Mouse (Mus musculus) liver, postnatal 0 days (tissue): ENCODE measurements around the gene Acaca. TPM values are rescaled to one million over a fixed set of nuclear protein-coding genes. Genes with fewer than 3 reads are reported as not detected.

Experiments
- ATAC-seq: fragments of 200-750 bp; cut with Nextera tagmentation; 2 replicates; pipeline ENCODE4 v1.8.0; 2017; ENCODE audit warnings: mild to moderate bottlenecking, moderate library complexity
- DNase-seq: peaks from one replicate; pipeline ENCODE4 v3.0.0-alpha.2; 2016
- H3K27ac ChIP-seq: fragments of 300-500 bp; sonication (generic); 2 replicates; pipeline ENCODE4 v1.5.1; 2014; ENCODE audit warnings: antibody characterized with exemption, moderate library complexity, mild to moderate bottlenecking, low read depth
- H3K27me3 ChIP-seq: fragments of 300-500 bp; sonication (generic); 2 replicates; pipeline ENCODE4 v1.6.1; 2014; ENCODE audit warnings: low read length, control low read depth, mixed read lengths; ENCODE audit not compliant: insufficient read depth
- H3K36me3 ChIP-seq: fragments of 300-500 bp; sonication (generic); replicated peaks from 2 replicates; pipeline ENCODE4 v1.6.1; 2014; ENCODE audit warnings: mild to moderate bottlenecking, control low read depth, low read length, moderate library complexity, mixed read lengths; ENCODE audit not compliant: insufficient read depth
- H3K4me1 ChIP-seq: fragments of 300-500 bp; sonication (generic); 2 replicates; pipeline ENCODE4 v1.6.1; 2014; ENCODE audit warnings: antibody characterized with exemption, mild to moderate bottlenecking, control low read depth; ENCODE audit not compliant: insufficient read depth
- H3K4me2 ChIP-seq: fragments of 300-500 bp; sonication (generic); 2 replicates; pipeline ENCODE4 v1.6.1; 2014; ENCODE audit warnings: low read depth, mild to moderate bottlenecking, low read length, moderate library complexity, mixed read lengths
- H3K4me3 ChIP-seq: fragments of 300-500 bp; sonication (generic); 2 replicates; pipeline ENCODE4 v1.5.1; 2014; ENCODE audit warnings: low read depth, low read length
- H3K9ac ChIP-seq: fragments of 300-500 bp; sonication (generic); replicated peaks from 2 replicates; pipeline ENCODE4 v1.6.1; 2014; ENCODE audit warnings: mild to moderate bottlenecking, moderate library complexity
- H3K9me3 ChIP-seq: fragments of 300-500 bp; sonication (generic); 2 replicates; pipeline ENCODE4 v1.6.1; 2016; ENCODE audit warnings: mild to moderate bottlenecking, control low read depth, low read length, mixed read lengths
- CTCF ChIP-seq: sonication (generic); IDR thresholded peaks from 2 replicates; pipeline ENCODE4 v1.5.1; 2016; ENCODE audit warnings: antibody characterized with exemption, low read depth
- EP300 ChIP-seq: IDR thresholded peaks from 2 replicates; pipeline ENCODE4 v1.6.1; 2016; ENCODE audit warnings: antibody characterized with exemption, low read depth, mild to moderate bottlenecking
- WGBS: fragments of 180-500 bp; shearing (Covaris S2); extraction: QIAGEN DNeasy Blood & Tissue Kit; methylation state at CpG from one replicate; pipeline ENCODE4 v1.1.7; 2014; ENCODE audit not compliant: insufficient replicate concordance; 5-methylcytosine and 5-hydroxymethylcytosine counted together
- polyA plus RNA-seq: library from polyadenylated mRNA; unstranded; fragments of >200 nt; fragmentation: Nextera tagmentation; extraction: Ambion mirVana; gene quantifications from 2 replicates; pipeline ENCODE4 v1.2.1, GENCODE M21; 2015

Gene Acaca
- polyA plus RNA-seq, 1 experiment from 2014 or later: 2.0 TPM

DNA sequence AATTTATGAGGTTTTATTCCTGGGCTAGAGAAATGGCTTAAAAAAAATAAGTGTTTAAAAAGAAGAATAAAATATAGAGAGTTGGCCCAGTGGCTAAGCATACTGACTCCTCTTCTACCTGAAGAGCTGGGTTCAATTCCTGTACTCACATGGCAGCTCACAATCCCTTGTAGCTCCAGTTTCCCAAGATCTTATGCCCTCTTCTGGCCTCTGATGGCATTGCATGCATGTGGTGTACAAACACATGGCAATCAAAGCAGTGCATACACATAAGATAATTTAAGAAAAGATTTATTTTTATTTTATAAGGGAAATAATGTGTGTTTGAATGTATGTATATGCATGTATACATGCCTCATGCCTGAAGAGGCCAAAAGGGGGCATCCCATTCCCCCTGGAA lies 138.6 kb downstream of the Acaca start:
- no peak for TF ChIP-seq EP300
- peak; percentile 63 for TF ChIP-seq CTCF
- Histone ChIP-seq H3K4me2 (no peak overlapping the region), H3K4me1 (no peaks in the 10 kb centered on the region), H3K9me3 (no peaks in the 10 kb centered on the region), H3K9ac (no peak overlapping the region), H3K36me3 (peaks cover 44% of the 10 kb centered on the region), H3K4me3 (no peak overlapping the region), H3K27ac (no peak overlapping the region), H3K27me3 (no peaks in the 10 kb centered on the region)
- DNase-seq (peak; percentile 23), ATAC-seq (no peak)

GRCm38 (mm10) chr11:84270511-84270910 lies 141.0 kb downstream of the Acaca start:
- ATAC-seq (no peak), DNase-seq (no peak)
- Histone ChIP-seq H3K4me1 (no peaks in the 10 kb centered on the region), H3K27ac (no peak overlapping the region), H3K36me3 (peaks cover 34% of the 10 kb centered on the region), H3K4me2 (no peak overlapping the region), H3K27me3 (no peaks in the 10 kb centered on the region), H3K4me3 (no peak overlapping the region), H3K9ac (no peak overlapping the region), H3K9me3 (no peaks in the 10 kb centered on the region)
- WGBS: 88% methylated on average over 3 of the region's 3 CpGs
- TF ChIP-seq CTCF: no peak
- TF ChIP-seq EP300: no peak

DNA sequence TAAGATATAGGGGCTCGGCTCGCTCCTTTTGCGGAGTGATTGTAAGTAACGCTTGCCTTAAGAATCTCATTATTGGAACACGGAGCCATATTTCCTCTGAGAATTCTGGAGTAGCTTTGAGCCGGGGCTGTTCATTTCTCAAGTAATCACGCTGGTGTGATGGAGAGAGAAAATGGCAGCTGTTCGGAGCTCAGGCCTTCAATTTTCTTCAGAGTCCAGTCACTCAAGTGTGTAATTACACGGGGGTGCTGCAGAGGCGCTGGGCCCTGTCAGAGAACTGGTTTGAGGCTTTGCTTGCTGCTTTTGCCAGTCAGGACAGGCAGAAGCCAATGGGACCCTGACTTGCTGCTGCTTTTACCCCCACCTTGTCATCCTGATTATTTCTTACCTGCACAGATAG lies 142.5 kb downstream of the Acaca start:
- no peak for DNase-seq
- ATAC-seq: no peak

DNA sequence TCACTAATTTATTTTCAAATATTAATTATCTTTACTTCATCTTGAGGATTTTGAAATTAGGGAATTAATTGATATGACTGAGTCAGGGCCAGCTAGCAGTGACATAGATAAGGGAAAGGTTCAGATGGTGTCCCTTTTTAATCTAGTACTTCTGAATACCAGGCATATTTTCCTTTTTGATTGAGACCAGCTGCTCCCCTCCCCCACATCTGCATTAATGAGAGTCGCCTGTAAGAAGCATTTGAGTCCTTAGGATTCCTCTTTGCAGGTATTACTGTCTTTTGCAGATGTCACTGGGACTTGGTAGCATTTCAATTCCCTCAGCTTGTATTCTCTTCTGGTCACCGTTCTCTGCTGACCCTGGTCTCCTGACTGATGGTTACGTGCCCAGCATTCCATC lies 143.1 kb downstream of the Acaca start:
- WGBS: 74% methylated on average over 3 of the region's 3 CpGs
- no peaks in the 10 kb centered on the region for H3K4me1 ChIP-seq
- no peaks in the 10 kb centered on the region for H3K9me3 ChIP-seq
- no peak overlapping the region for H3K4me3 ChIP-seq
- ATAC-seq: no peak
- peaks cover 26% of the 10 kb centered on the region for H3K36me3 ChIP-seq
- no peak overlapping the region for H3K4me2 ChIP-seq
- no peak for DNase-seq
- H3K27ac ChIP-seq: no peak overlapping the region
- no peaks in the 10 kb centered on the region for H3K27me3 ChIP-seq
- H3K9ac ChIP-seq: no peak overlapping the region
- no peak for TF ChIP-seq CTCF

More for the DNA sequence above, 142.5 kb downstream of the Acaca start:
- Histone ChIP-seq H3K4me2 (no peak overlapping the region), H3K4me3 (no peak overlapping the region), H3K9me3 (no peaks in the 10 kb centered on the region), H3K27me3 (no peaks in the 10 kb centered on the region), H3K4me1 (no peaks in the 10 kb centered on the region), H3K9ac (no peak overlapping the region), H3K36me3 (peaks cover 26% of the 10 kb centered on the region), H3K27ac (no peak overlapping the region)
- 90% methylated on average over 10 of the region's 10 CpGs for WGBS
- TF ChIP-seq EP300 (no peak), CTCF (no peak)

DNA sequence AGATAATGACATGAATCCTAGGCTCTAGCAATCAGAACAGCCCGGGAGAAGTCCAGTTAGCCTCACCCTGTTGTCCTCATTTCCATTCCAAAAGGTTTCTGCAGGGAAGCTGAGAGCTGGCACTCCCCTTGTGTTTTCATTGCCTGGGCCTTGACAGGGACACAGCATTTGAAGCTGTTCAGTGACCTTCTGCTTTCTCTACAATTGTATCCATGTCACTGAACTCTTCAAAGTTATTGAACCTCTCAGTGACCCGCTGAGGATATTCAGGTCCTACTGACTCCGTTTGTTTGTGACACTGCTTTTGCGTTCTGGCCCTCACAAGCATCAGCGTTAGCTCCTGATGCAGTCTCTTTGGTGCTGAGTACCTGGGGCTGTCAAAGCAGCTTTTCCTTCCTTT lies 147.5 kb downstream of the Acaca start:
- no peaks in the 10 kb centered on the region for H3K9me3 ChIP-seq
- no peak overlapping the region for H3K27ac ChIP-seq
- no peak overlapping the region for H3K4me3 ChIP-seq
- H3K36me3 ChIP-seq: peaks cover 26% of the 10 kb centered on the region
- H3K4me2 ChIP-seq: no peak overlapping the region
- no peaks in the 10 kb centered on the region for H3K4me1 ChIP-seq
- 84% methylated on average over 5 of the region's 5 CpGs for WGBS
- DNase-seq (no peak), ATAC-seq (no peak)
- H3K9ac ChIP-seq: no peak overlapping the region
- H3K27me3 ChIP-seq: no peaks in the 10 kb centered on the region
- TF ChIP-seq CTCF (no peak), EP300 (no peak)

GRCm38 (mm10) chr11:84281280-84281679 lies 151.8 kb downstream of the Acaca start:
- Histone ChIP-seq H3K4me3 (no peak overlapping the region), H3K27ac (no peak overlapping the region), H3K36me3 (peaks cover 27% of the 10 kb centered on the region), H3K4me1 (no peaks in the 10 kb centered on the region), H3K9me3 (no peaks in the 10 kb centered on the region), H3K9ac (no peak overlapping the region), H3K4me2 (no peak overlapping the region), H3K27me3 (no peaks in the 10 kb centered on the region)
- ATAC-seq: no peak
- no peak for DNase-seq
- TF ChIP-seq EP300: no peak
- peak; percentile 32 for TF ChIP-seq CTCF
- 85% methylated on average over 5 of the region's 5 CpGs for WGBS

DNA sequence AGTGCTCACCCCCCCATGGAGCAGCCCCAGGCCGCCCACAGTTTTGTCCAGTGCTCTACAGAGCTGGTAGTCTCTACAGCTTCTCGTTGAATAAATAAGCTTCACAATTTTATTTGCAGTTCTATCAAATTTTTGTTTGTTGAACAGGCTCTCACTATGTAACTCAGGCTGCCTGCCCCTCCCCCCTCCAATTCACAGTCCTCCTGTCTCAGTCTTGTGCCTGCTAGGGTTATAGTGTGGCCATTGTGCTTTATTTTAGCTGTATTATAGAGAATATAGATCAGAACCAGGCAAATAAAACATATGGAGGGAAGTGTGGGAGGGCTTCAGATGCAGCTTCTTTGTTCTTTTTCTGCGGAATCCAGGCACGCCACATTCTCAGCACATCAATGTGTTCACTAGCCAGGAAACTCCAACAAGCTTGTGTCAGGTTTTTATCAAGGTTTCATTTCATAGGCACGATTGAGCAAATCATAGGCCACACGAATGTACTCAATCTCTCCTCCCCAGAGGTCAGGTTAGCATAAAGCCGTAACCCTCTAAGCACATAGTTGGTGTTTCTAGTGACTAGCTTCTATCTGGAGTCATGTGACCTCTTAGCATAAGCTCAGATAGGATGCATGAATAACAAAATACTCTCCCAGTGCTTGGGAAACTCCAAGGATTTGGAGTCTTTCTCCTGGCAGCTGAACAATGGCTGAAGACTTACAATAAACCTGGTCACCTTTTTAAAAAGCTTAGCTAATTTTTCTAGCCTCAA lies 153.7 kb downstream of the Acaca start:
- no peaks in the 10 kb centered on the region for H3K27me3 ChIP-seq
- H3K4me1 ChIP-seq: no peaks in the 10 kb centered on the region
- H3K9me3 ChIP-seq: no peaks in the 10 kb centered on the region
- no peak overlapping the region for H3K9ac ChIP-seq
- TF ChIP-seq CTCF (no peak), EP300 (no peak)
- DNase-seq: no peak
- no peak overlapping the region for H3K4me2 ChIP-seq
- H3K4me3 ChIP-seq: no peak overlapping the region
- 85% methylated on average over 7 of the region's 7 CpGs for WGBS
- peaks cover 20% of the 10 kb centered on the region for H3K36me3 ChIP-seq
- no peak for ATAC-seq
- no peak overlapping the region for H3K27ac ChIP-seq
